Mouse (Mus musculus): Measurements from ENCODE around the gene Pdzd2.

Pdzd2 gene

DNA sequence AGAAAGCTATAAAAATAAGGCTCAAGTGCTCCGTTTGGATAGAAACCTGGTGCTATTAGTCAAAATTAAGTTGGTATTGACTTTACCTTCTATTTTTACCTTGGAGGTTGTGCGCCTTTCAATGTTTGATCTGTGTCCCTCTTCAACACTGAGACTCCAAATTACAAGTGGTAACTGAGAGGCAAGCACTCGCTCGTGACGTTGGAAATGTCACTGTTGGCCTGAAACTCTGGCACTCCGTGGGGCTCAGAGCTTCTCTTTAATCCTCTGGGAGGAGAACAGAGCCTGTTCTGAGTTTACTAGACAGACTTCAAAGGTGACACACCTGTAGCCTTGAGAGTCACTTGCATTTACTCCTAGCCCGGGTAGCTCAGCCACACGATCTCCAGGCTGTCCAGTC lies 120.5 kb downstream of the Pdzd2 start:
- no peak for DNase-seq

DNA sequence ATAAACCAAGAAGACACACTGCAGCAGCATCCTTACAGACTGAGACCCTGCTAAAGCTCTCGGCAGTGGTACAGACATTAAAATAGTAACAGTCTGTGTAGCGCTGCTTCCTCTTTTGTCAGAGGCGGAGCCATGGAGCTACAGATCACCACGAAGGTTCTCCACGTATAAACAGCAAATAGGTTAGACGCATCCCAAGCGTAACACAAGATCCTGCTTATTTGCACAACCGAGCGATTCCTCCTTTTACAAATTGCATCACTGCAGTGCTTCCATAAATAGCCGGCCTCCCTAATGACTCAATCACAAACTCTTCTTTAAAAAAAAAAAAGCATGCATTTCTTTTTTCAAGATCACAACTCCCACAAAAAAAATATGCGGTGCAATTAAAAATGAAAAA lies 122.1 kb downstream of the Pdzd2 start:
- no peak for DNase-seq

- DNase-seq: no peak
These were observed 122.5 kb downstream of the Pdzd2 start for GRCm38 (mm10) chr15:12617220-12617619.

DNA sequence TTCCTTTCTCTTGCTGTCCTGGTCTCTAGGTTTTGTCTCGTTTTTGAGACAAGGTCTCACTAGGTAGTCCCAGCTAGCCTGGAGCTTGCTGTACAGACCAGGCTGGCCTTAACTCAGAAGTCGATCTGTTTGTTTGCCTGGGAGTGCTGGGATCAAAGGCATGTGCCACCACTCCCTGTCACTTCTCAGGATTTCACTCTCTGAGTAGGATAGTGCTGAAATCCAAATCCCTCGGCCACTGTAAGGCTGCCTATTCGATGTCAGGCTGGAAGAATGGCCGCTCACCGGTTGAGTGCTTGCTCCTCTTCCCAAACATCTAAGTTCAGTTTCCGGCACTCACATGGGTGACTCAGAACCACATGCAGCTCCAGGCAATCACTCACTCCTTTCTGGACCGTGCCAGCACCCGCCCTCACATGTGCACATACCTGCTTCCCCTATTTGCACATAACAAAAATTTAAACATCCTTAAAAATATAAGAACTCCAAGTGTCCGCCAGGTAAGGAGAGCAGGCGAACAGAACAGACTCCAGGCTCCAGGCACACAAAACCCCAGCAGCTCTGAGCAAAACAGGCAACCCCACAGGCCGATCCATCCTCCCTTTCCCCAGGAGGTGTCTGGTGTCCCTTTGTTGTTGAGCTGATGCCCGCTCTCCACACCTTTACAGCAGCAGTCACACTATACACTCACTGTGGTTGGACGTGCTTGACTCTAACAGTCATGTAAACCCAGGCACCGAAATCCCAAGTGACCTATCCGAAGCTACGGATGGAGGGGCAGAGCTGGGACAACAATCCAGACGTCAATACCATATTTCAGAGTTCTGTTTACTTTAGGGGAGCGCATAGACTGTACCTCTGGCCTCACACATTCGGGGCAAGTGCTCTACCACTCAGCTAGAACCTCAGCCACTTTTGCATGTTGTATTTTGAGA lies 124.5 kb downstream of the Pdzd2 start:
- no peak for DNase-seq

GRCm38 (mm10) chr15:12614011-12614410 lies 125.7 kb downstream of the Pdzd2 start:
- no peak for DNase-seq

GRCm38 (mm10) chr15:12612944-12613675 lies 126.6 kb downstream of the Pdzd2 start:
- no peak for DNase-seq

GRCm38 (mm10) chr15:12608090-12608489 lies 131.6 kb downstream of the Pdzd2 start:
- no peak for DNase-seq

DNA sequence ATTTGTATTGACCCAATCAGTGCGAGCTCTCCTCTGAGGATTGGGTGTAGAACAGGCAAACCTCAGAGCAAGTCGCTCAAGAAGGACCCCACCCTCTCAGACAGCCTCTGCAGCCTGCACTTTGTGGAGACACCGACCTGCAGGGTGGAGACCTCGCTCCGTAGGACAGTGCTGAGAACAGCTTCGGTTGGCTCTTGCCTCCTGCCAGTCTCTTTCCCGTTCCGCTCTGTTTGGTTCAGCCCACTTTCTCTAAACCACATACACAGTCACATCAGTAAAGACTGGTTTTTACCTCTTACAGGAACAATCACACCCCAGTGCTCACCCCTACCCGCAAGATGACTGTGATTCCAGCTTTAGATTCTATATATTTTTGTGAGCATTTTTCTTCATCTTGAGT lies 133.4 kb downstream of the Pdzd2 start:
- DNase-seq: no peak

DNA sequence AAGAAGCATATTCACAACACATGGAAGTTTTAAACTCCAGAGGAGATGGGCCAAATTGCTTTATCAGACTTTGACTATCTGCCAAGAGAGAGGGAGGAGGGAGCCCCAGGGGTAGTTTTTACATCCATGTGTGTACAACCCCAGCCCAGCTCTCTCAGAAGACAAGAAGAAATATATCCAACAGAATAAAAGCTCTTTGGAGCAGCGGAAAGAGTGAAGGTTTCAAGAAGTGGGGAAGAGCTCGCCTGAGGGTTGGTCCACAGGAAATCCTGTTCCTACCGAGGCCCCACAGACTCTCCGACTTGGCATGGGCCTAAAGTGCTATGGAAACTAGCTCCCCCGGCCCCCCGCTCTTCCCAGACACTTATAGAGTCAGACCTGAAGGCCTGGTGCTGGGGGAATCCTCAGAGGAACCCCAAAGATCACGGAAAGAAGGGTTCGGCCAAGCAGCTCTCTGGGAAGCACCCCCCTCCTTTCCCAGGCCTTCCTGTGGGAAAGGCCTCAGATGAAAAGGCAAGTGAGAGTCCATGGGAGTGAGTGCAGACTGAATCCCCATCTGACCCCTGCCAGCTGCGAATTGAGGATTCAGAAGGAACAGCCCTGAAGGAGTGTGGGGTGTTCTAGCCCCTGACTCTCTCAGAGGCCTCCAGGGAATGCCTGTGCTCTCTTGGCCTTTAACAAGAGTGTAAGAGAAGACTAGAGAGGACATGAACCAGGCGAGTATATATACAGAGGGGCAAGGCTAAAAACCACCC lies 134.3 kb downstream of the Pdzd2 start:
- DNase-seq: no peak

DNA sequence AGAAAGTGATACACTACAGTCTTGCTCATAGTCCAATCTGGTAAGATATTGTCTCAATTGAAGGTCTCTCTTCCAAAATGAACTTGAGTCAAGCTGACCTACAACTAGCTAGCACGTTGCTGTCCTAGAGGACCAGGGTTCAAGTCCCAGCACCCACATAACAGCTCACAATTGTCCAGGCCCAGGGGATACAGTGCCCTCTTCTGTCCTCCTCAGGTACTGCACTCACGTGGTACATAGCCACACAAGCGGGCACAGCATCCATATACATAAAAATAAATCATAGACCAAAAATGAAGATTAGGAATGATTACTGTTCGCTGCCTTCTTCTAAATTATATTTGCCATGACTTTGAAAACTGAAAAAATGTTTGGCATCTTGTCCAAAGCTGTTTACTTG lies 136.1 kb downstream of the Pdzd2 start:
- no peak for DNase-seq

GRCm38 (mm10) chr15:12593094-12593493 lies 146.6 kb downstream of the Pdzd2 start:
- no peak for DNase-seq

DNA sequence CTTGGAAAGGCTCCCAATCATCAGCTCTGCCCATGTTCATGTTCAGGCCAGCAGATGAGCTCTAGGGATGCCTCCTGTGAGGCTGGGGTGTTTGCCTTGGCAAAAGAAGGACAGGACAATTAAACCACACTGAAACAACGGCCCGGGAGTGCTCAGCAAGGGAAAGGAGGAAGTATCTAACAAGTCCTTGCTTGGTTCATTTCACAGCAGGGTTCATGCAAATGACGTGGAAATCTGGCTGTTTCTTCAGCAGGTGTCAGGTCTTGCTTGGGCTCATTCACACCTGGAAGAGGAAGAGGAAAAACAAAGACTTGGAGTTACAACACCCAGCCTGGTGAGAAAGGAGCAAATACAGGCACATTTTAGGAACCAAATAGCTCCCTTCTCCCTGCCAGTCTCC lies 147.1 kb downstream of the Pdzd2 start:
- DNase-seq: no peak

GRCm38 (mm10) chr15:12588661-12589060 lies 151.1 kb downstream of the Pdzd2 start:
- no peak for DNase-seq

GRCm38 (mm10) chr15:12586852-12587424 lies 152.8 kb downstream of the Pdzd2 start:
- no peak for DNase-seq

DNA sequence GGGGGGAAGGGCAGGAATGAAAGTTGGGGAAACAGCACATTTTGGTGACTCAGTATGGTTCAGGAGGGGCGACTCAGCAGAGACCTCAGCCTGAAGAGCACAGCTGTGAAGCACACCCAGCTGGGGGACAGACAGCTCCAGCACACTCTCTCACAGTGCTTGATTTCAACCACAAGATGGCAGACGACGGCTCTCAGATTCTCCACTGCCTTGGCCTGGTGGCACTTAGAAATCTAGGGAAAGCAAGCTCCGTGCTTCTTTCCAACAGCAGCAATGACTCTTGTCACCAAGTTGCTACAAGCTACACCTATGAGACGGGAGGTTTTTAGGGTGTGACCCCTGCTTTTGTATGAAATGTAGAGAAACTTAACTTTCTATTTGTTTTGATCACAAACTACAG lies 153.6 kb downstream of the Pdzd2 start:
- peak; percentile 18 to 21 for DNase-seq

DNA sequence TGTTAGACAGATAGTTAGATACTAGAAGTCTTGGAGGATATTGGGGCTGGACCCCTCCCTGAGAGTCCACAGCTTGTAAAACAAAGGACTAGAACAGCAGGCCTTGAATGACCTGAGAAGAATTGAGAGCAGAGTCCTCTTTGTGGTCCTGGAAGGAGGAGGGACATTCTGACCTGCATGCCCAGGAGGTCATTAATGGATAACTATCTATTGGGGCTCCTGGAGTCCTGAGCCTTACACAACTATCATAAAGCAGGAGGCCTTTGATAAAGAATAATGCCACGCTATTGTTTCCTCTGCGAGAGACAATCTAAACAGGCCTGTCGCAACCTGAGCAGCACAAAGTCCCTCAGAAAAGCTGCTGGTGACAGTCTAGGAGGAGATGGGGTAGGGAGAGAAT lies 156.7 kb downstream of the Pdzd2 start:
- DNase-seq: no peak

DNA sequence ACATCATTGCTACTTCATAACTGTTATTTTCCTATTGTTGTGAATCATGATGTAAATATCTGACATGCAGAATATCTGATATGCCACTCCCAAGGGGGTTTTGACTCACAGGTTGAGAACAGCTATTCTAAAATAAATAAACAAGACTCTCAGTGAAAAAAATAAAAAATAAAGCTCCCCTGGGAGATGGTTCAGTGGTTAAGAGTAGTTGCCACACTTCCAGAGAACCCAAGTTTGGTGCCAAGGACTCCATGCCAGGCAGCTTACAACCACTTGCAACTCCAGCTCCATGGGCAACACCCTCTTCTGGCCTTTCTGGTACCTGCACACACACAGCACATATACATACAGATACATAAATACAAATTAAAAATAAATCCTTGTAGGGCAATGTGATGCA lies 157.3 kb downstream of the Pdzd2 start:
- no peak for DNase-seq

- DNase-seq: no peak
These were observed 160.5 kb downstream of the Pdzd2 start for GRCm38 (mm10) chr15:12579196-12579595.

DNA sequence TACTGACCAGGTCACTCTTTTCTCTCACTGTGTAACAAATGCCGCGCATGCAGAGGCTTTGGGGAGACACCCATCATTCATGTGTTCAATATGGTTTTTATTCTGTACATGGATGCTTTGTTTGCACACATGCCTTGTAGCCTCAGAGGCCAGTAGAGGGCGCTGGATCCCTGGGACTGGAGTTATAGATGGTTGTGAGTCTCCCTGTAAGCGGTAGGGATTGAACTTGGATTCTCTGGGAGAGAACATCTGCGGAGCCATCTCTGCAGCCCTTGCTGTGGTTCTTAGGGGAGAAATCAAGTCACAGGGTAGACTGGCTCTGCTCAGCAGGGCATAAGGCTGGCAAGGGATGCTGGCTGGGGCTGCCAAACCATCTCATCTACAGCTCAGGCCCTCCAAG lies 161.4 kb downstream of the Pdzd2 start:
- no peak for DNase-seq

GRCm38 (mm10) chr15:12577715-12578114 lies 162.0 kb downstream of the Pdzd2 start:
- no peak for DNase-seq

DNA sequence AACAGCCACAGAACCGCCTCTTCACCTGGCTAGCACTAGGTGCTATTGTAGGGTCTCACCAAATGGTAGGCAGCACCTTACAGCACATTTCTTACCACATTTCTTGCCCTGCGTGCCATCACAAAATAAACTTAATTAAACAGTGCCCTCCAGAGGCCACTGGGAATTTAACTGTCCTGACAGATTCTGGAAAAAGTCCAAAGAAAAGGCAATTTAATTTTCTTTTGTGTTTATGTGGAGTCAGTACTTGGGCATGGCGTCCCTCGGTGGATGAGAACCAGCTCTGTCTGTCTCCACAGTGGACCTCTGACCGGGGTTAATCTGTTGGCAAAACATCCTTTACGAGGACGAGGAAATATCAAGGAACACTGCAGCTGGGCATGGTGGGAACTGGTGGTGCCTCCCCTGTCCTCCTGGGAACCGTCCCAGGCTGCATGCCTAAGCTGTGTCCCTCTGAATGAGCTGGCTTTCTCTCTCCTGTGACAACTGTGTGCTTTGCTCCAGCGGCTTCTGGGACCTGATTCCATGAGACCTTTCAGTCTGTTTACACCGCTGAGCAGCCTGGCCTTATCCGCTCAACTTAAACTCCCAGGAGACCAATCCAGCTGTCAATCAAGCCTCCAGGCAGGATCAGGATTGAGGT lies 162.5 kb downstream of the Pdzd2 start:
- DNase-seq: no peak

DNA sequence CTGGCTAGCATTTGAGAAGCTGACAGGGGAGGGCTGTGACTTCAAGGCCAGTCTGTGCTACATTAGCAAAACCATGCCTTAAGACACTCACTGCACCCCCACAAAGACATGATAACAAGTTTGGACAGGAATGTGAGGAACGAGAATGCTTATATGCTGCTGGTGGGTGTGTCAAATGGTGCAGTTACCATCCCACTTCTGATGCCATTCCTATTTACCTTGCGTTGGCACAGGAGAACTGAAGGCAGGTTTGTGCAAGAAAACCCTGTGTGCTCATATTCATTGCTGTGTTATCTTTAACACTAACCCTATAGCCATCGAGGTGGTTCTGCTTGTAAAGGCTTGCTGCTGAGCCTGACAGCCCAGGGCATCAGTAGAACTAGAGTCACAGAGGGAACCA lies 166.1 kb downstream of the Pdzd2 start:
- DNase-seq: no peak

DNA sequence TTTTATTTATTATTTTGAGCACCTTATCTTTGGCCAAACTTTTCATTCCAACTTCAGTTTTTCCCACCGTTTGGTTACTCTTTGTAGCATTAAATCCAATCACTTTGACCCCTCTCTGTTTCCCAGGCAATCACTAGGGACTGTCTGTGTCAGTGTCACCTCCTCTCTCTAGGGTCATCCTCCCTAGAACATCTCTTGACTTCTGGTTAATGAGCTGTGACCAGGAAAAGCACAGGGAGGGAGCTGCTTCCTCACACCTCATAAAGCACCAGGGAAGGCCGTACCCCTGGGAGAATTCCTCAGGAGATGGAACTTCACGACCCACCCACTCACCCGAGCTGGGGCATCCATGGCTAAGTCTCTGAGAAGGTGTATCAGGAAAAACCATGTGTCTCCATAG lies 168.6 kb downstream of the Pdzd2 start:
- DNase-seq: no peak

Measured in thymus, adult 18-20 months (tissue).